Mouse (Mus musculus) neural tube, embryonic 12.5 days (tissue): ENCODE data around the gene Gm4707. TPM values are rescaled to one million over a fixed set of nuclear protein-coding genes. Genes with fewer than 3 reads are reported as not detected.
"Not testable (repeated sequence)": the region's sequence is repeated elsewhere in the genome, so short reads cannot be mapped to it uniquely, and the experiment has no call there.

ENCODE experiments used
- ATAC-seq: fragments of 200-750 bp; cut with Nextera tagmentation; 2 replicates; pipeline ENCODE4 v1.8.0; 2017; ENCODE audit warnings: low read depth, mild to moderate bottlenecking, moderate TSS enrichment, moderate library complexity; ENCODE audit not compliant: low FRiP score
- H3K27ac ChIP-seq: fragments of 300-500 bp; sonication (generic); 2 replicates; pipeline ENCODE4 v1.5.1; 2016
- H3K27me3 ChIP-seq: fragments of 300-500 bp; sonication (generic); replicated peaks from 2 replicates; pipeline ENCODE4 v1.6.1; 2016; ENCODE audit warnings: mild to moderate bottlenecking
- H3K36me3 ChIP-seq: fragments of 300-500 bp; sonication (generic); 2 replicates; pipeline ENCODE4 v1.6.1; 2016; ENCODE audit warnings: mild to moderate bottlenecking
- H3K4me1 ChIP-seq: fragments of 300-500 bp; sonication (generic); 2 replicates; pipeline ENCODE4 v1.6.1; 2016
- H3K4me2 ChIP-seq: fragments of 300-500 bp; sonication (generic); replicated peaks from 2 replicates; pipeline ENCODE4 v1.6.1; 2016; ENCODE audit warnings: mild to moderate bottlenecking
- H3K4me3 ChIP-seq: fragments of 300-500 bp; sonication (generic); 2 replicates; pipeline ENCODE4 v1.5.1; 2016
- H3K9ac ChIP-seq: fragments of 300-500 bp; sonication (generic); 2 replicates; pipeline ENCODE4 v1.6.1; 2016; ENCODE audit warnings: mild to moderate bottlenecking
- H3K9me3 ChIP-seq: fragments of 300-500 bp; sonication (generic); 2 replicates; pipeline ENCODE4 v1.6.1; 2016; ENCODE audit warnings: mild to moderate bottlenecking
- WGBS: fragments of 180-500 bp; shearing (Covaris S2); methylation state at CpG from one replicate; pipeline ENCODE4 v1.1.7; 2016; 5-methylcytosine and 5-hydroxymethylcytosine counted together
- polyA plus RNA-seq: library from polyadenylated mRNA; unstranded; fragments of >200 nt; fragmentation: Nextera tagmentation; extraction: Ambion mirVana; gene quantifications from 2 replicates; pipeline ENCODE4 v1.2.1, GENCODE M21; 2016

Gene Gm4707
- polyA plus RNA-seq, 1 experiment from 2014 or later = 2.6 TPM

DNA sequence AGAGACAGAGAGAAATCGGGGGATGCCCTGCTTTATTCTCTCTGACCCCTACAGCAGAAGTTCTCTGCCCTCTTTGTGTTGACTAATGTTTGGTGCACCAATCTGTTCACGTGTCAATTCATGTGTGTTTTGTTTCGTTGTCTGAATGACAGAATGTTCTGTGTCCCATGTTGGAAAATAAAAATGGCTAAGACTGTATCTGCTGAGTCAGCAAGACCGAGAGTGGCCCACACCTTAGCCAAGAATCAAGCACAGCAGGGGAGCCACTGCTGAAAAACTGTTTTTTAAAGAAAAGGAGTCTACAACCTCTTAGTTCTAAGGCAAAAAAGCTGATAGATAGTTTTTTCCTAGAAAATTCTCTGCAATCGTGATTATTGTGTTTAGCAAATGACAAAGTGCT is 40.3 kb downstream of the Gm4707 start:
- H3K36me3 ChIP-seq = peaks cover 45% of the 10 kb centered on the region
- ATAC-seq, H3K4me1 ChIP-seq, H3K4me2 ChIP-seq, H3K9ac ChIP-seq, H3K9me3 ChIP-seq, H3K27me3 ChIP-seq, H3K4me3 ChIP-seq, H3K27ac ChIP-seq: not testable (repeated sequence)
- WGBS = 86% methylated on average over 5 of the region's 5 CpGs

DNA sequence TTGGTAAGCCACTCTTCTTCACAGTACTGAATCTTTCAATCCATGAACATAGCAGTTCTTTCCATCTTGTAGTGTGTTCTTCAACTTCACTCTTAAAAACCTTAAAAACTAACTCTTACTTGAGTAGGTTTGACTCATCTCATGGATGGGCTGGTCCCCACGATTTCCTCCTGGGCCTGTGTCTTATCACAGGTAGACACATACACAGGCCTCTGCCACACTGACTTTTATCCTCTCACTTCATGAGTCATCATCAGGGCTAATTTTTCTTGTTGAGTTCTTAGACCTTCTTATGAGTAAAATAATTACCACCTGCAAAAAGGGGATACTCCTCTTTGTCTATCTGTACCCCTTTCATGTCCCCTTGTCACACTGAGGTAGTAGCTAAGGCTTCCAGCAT is 42.7 kb downstream of the Gm4707 start:
- Histone ChIP-seq H3K27me3 (no peaks in the 10 kb centered on the region), H3K9me3 (peaks cover 4% of the 10 kb centered on the region), H3K4me1 (no peaks in the 10 kb centered on the region), H3K4me2 (no peak overlapping the region), H3K9ac (no peak overlapping the region), H3K36me3 (peaks cover 30% of the 10 kb centered on the region), H3K27ac (no peak overlapping the region), H3K4me3 (no peak overlapping the region)
- 98% methylated on average over 1 of the region's 1 CpGs for WGBS
- no peak for ATAC-seq

Other genes starting within 250 kb of the Gm4707 start
- 7.1 and 8.7 TPM in 2 replicates for gene Emilin2, start 147.9 kb downstream of the Gm4707 start, polyA plus RNA-seq
- 53.1 and 68.2 TPM in 2 replicates for gene Smchd1, start 15.4 kb upstream of the Gm4707 start, polyA plus RNA-seq
- gene Ndc80, start 66.9 kb upstream of the Gm4707 start, polyA plus RNA-seq = 31.4 and 33.7 TPM in 2 replicates
- 0.94 and 0.95 TPM in 2 replicates for gene Spdya, start 92.1 kb upstream of the Gm4707 start, polyA plus RNA-seq
- 65.4 and 72.5 TPM in 2 replicates for gene Wdr43, start 156.0 kb upstream of the Gm4707 start, polyA plus RNA-seq
- 0.25 and 0.28 TPM in 2 replicates for gene Togaram2, start 213.3 kb upstream of the Gm4707 start, polyA plus RNA-seq